Mouse (Mus musculus): ENCODE measurements around the gene Rad9b. TPM values are rescaled to one million over a fixed set of nuclear protein-coding genes. Genes with fewer than 3 reads are reported as not detected.

Gene Rad9b
- total and polyA plus RNA-seq, 2 experiments from 2014 or later: 14.6 to 20.0 TPM

GRCm38 (mm10) chr5:122291149-122291548 is 62.9 kb downstream of the Rad9b start:
- H3K4me1 ChIP-seq (ENCODE audit: insufficient read depth): peaks cover 3% of the 10 kb centered on the region; the same call in 1 of the 2 replicates
- no peak for DNase-seq
- TF ChIP-seq CTCF (IDR thresholded peaks at IDR 0.05; ENCODE audit: low read depth): no peak
- no peaks in the 10 kb centered on the region for H3K27me3 ChIP-seq (ENCODE audit: insufficient read depth, low read length)
- no peak overlapping the region for H3K4me2 ChIP-seq (ENCODE audit: low read depth)
- H3K4me3 ChIP-seq (ENCODE audit: low read depth, low read length): no peak overlapping the region
- ATAC-seq: no peak
- no peaks in the 10 kb centered on the region for H3K9me3 ChIP-seq (ENCODE audit: low read length)
- 0 out of 2 replicates have a peak, but pooled peaks cover 7% of the 10 kb centered on the region for H3K36me3 ChIP-seq (ENCODE audit: insufficient read depth)
- no peak overlapping the region for H3K27ac ChIP-seq (ENCODE audit: low read depth, low read length)
- 67% methylated on average over 6 of the region's 6 CpGs for WGBS
- H3K9ac ChIP-seq: no peak overlapping the region

GRCm38 (mm10) chr5:122288147-122288811 is 65.8 kb downstream of the Rad9b start:
- H3K4me2 ChIP-seq (ENCODE audit: low read depth): no peak overlapping the region
- no peak overlapping the region for H3K27ac ChIP-seq (ENCODE audit: low read depth, low read length)
- 0 out of 2 replicates have a peak, but pooled peaks cover 7% of the 10 kb centered on the region for H3K36me3 ChIP-seq (ENCODE audit: insufficient read depth)
- ATAC-seq (no peak), DNase-seq (no peak)
- WGBS: 89% methylated on average over 4 of the region's 4 CpGs
- H3K4me1 ChIP-seq (ENCODE audit: insufficient read depth): peaks cover 6% of the 10 kb centered on the region; the same call in 1 of the 2 replicates
- H3K4me3 ChIP-seq (ENCODE audit: low read depth, low read length): no peak overlapping the region
- no peaks in the 10 kb centered on the region for H3K27me3 ChIP-seq (ENCODE audit: insufficient read depth, low read length)
- TF ChIP-seq CTCF (IDR thresholded peaks at IDR 0.05; ENCODE audit: low read depth): no peak
- no peak overlapping the region for H3K9ac ChIP-seq
- no peaks in the 10 kb centered on the region for H3K9me3 ChIP-seq (ENCODE audit: low read length)

GRCm38 (mm10) chr5:122287026-122287425 is 67.0 kb downstream of the Rad9b start:
- no peak for TF ChIP-seq CTCF (IDR thresholded peaks at IDR 0.05; ENCODE audit: low read depth)
- Histone ChIP-seq H3K4me3 (ENCODE audit: low read depth, low read length) (no peak overlapping the region), H3K36me3 (ENCODE audit: insufficient read depth) (0 out of 2 replicates have a peak, but pooled peaks cover 7% of the 10 kb centered on the region), H3K4me1 (ENCODE audit: insufficient read depth) (peaks cover 6% of the 10 kb centered on the region; the same call in 1 of the 2 replicates), H3K27ac (ENCODE audit: low read depth, low read length) (no peak overlapping the region), H3K4me2 (ENCODE audit: low read depth) (no peak overlapping the region), H3K9ac (no peak overlapping the region), H3K27me3 (ENCODE audit: insufficient read depth, low read length) (no peaks in the 10 kb centered on the region), H3K9me3 (ENCODE audit: low read length) (no peaks in the 10 kb centered on the region)
- ATAC-seq (no peak), DNase-seq (no peak)
- 93% methylated on average over 4 of the region's 4 CpGs for WGBS

- Histone ChIP-seq H3K9ac (no peak overlapping the region), H3K27me3 (ENCODE audit: insufficient read depth, low read length) (no peaks in the 10 kb centered on the region), H3K4me1 (ENCODE audit: insufficient read depth) (peaks cover 6% of the 10 kb centered on the region; the same call in 1 of the 2 replicates), H3K4me2 (ENCODE audit: low read depth) (peak overlapping the region; percentile 97), H3K27ac (ENCODE audit: low read depth, low read length) (no peak overlapping the region), H3K4me3 (ENCODE audit: low read depth, low read length) (no peak overlapping the region), H3K9me3 (ENCODE audit: low read length) (no peaks in the 10 kb centered on the region), H3K36me3 (ENCODE audit: insufficient read depth) (0 out of 2 replicates have a peak, but pooled peaks cover 7% of the 10 kb centered on the region)
- DNase-seq: no peak
- ATAC-seq: no peak
- TF ChIP-seq CTCF (IDR thresholded peaks at IDR 0.05; ENCODE audit: low read depth): no peak
- 85% methylated on average over 10 of the region's 10 CpGs for WGBS
Observed at GRCm38 (mm10) chr5:122286191-122286590, 67.8 kb downstream of the Rad9b start.

GRCm38 (mm10) chr5:122285767-122286150 is 68.3 kb downstream of the Rad9b start:
- Histone ChIP-seq H3K4me2 (ENCODE audit: low read depth) (peak overlapping the region; percentile 97), H3K9ac (no peak overlapping the region)

GRCm38 (mm10) chr5:122285029-122285766 is 68.8 kb downstream of the Rad9b start:
- 1% methylated on average over 34 of the region's 34 CpGs for WGBS
- Histone ChIP-seq H3K4me3 (ENCODE audit: low read depth, low read length) (peak overlapping the region; percentile 93), H3K27ac (ENCODE audit: low read depth, low read length) (peak overlapping the region; percentile 92), H3K9ac (peak overlapping the region; percentile 81), H3K27me3 (ENCODE audit: insufficient read depth, low read length) (no peaks in the 10 kb centered on the region), H3K4me2 (ENCODE audit: low read depth) (peak overlapping the region; percentile 97), H3K36me3 (ENCODE audit: insufficient read depth) (0 out of 2 replicates have a peak, but pooled peaks cover 7% of the 10 kb centered on the region), H3K4me1 (ENCODE audit: insufficient read depth) (peaks cover 6% of the 10 kb centered on the region; the same call in 1 of the 2 replicates), H3K9me3 (ENCODE audit: low read length) (no peaks in the 10 kb centered on the region)
- TF ChIP-seq CTCF (IDR thresholded peaks at IDR 0.05; ENCODE audit: low read depth): peak; percentile 42
- ATAC-seq (peak; percentile 19; the same call in 1 of the 2 replicates), DNase-seq (peak; percentile 55)

More at GRCm38 (mm10) chr5:122285767-122286150, 68.3 kb downstream of the Rad9b start:
- Histone ChIP-seq H3K27ac (ENCODE audit: low read depth, low read length) (no peak overlapping the region), H3K4me3 (ENCODE audit: low read depth, low read length) (peak overlapping the region; percentile 93), H3K4me1 (ENCODE audit: insufficient read depth) (peaks cover 6% of the 10 kb centered on the region; the same call in 1 of the 2 replicates), H3K27me3 (ENCODE audit: insufficient read depth, low read length) (no peaks in the 10 kb centered on the region), H3K36me3 (ENCODE audit: insufficient read depth) (0 out of 2 replicates have a peak, but pooled peaks cover 7% of the 10 kb centered on the region), H3K9me3 (ENCODE audit: low read length) (no peaks in the 10 kb centered on the region)
- no peak for TF ChIP-seq CTCF (IDR thresholded peaks at IDR 0.05; ENCODE audit: low read depth)
- WGBS: 48% methylated on average over 7 of the region's 7 CpGs
- DNase-seq (no peak), ATAC-seq (no peak)

Measured in forebrain, postnatal 0 days (tissue).